Mouse (Mus musculus) large intestine, adult 2 months (tissue): ENCODE data around the gene Wdtc1. TPM values are rescaled to one million over a fixed set of nuclear protein-coding genes. Genes with fewer than 3 reads are reported as not detected.
A peak's percentile ranks its signal among the peaks of the same experiment; 100 is the strongest.

ENCODE experiments used
- DNase-seq: peaks from one replicate; pipeline ENCODE4 v3.0.0-alpha.2; 2012; ENCODE audit warnings: low read depth, low spot score
- WGBS: fragments of 180-500 bp; shearing (Covaris S2); methylation state at CpG from one replicate; pipeline ENCODE4 v1.1.7; 2018; 5-methylcytosine and 5-hydroxymethylcytosine counted together
- polyA plus RNA-seq: library from polyadenylated mRNA; depleted of rRNA; stranded (reverse); fragments of >200 nt; gene quantifications from 2 replicates; pipeline ENCODE4 v1.2.3, GENCODE M21; 2012; rRNA removed

The Wdtc1 gene
- 41.7 and 51.0 TPM in 2 replicates for polyA plus RNA-seq

- peak; percentile 95 for DNase-seq
- 49% methylated on average over 23 of the region's 23 CpGs for WGBS
Observed at GRCm38 (mm10) chr4:133353367-133354365, at the start of gene Wdtc1. TSS of gene Wdtc1 (minus strand) at chr4:133353481.

GRCm38 (mm10) chr4:133402011-133402410 lies 48.7 kb upstream of the Wdtc1 start:
- WGBS: 60% methylated on average over 13 of the region's 13 CpGs

GRCm38 (mm10) chr4:133400098-133400497 lies 46.8 kb upstream of the Wdtc1 start:
- DNase-seq: no peak
- WGBS: 83% methylated on average over 7 of the region's 7 CpGs

More at GRCm38 (mm10) chr4:133402011-133402410, 48.7 kb upstream of the Wdtc1 start:
- DNase-seq: no peak

- WGBS: 86% methylated on average over 6 of the region's 6 CpGs
- DNase-seq: no peak
Observed at GRCm38 (mm10) chr4:133399509-133399908, 46.2 kb upstream of the Wdtc1 start.

- WGBS: 80% methylated on average over 5 of the region's 5 CpGs
Observed at GRCm38 (mm10) chr4:133398619-133399018, 45.3 kb upstream of the Wdtc1 start.

GRCm38 (mm10) chr4:133397961-133398360 lies 44.7 kb upstream of the Wdtc1 start:
- 82% methylated on average over 8 of the region's 8 CpGs for WGBS
- DNase-seq: no peak

More at GRCm38 (mm10) chr4:133398619-133399018, 45.3 kb upstream of the Wdtc1 start:
- no peak for DNase-seq

GRCm38 (mm10) chr4:133397299-133397698 lies 44.0 kb upstream of the Wdtc1 start:
- DNase-seq: no peak
- WGBS: 71% methylated on average over 5 of the region's 5 CpGs

- no peak for DNase-seq
- WGBS: 85% methylated on average over 2 of the region's 2 CpGs
Observed at GRCm38 (mm10) chr4:133396079-133396478, 42.8 kb upstream of the Wdtc1 start.

GRCm38 (mm10) chr4:133394981-133395573 lies 41.8 kb upstream of the Wdtc1 start:
- WGBS: 42% methylated on average over 4 of the region's 4 CpGs
- no peak for DNase-seq

GRCm38 (mm10) chr4:133391185-133392040 lies 38.1 kb upstream of the Wdtc1 start:
- WGBS: 26% methylated on average over 18 of the region's 18 CpGs
- DNase-seq: no peak

- 84% methylated on average over 6 of the region's 6 CpGs for WGBS
Observed at GRCm38 (mm10) chr4:133390585-133390984, 37.3 kb upstream of the Wdtc1 start.

GRCm38 (mm10) chr4:133390042-133390441 lies 36.8 kb upstream of the Wdtc1 start:
- 92% methylated on average over 2 of the region's 2 CpGs for WGBS
- DNase-seq: no peak

More at GRCm38 (mm10) chr4:133390585-133390984, 37.3 kb upstream of the Wdtc1 start:
- no peak for DNase-seq

GRCm38 (mm10) chr4:133388781-133389552 lies 35.7 kb upstream of the Wdtc1 start:
- DNase-seq: no peak
- WGBS: 78% methylated on average over 16 of the region's 16 CpGs

GRCm38 (mm10) chr4:133387053-133387452 lies 33.8 kb upstream of the Wdtc1 start:
- DNase-seq: no peak

- no peak for DNase-seq
Observed at GRCm38 (mm10) chr4:133386061-133386797, 32.9 kb upstream of the Wdtc1 start.

GRCm38 (mm10) chr4:133381141-133381540 lies 27.9 kb upstream of the Wdtc1 start:
- WGBS: 40% methylated on average over 8 of the region's 8 CpGs
- no peak for DNase-seq

More at GRCm38 (mm10) chr4:133386061-133386797, 32.9 kb upstream of the Wdtc1 start:
- 49% methylated on average over 7 of the region's 7 CpGs for WGBS

- 67% methylated on average over 6 of the region's 6 CpGs for WGBS
- no peak for DNase-seq
Observed at GRCm38 (mm10) chr4:133380532-133380931, 27.3 kb upstream of the Wdtc1 start.

- 24% methylated on average over 3 of the region's 3 CpGs for WGBS
- DNase-seq: no peak
Observed at GRCm38 (mm10) chr4:133379861-133380260, 26.6 kb upstream of the Wdtc1 start.
